Mouse (Mus musculus) natural killer cell, adult 2 months (primary cell): ENCODE measurements around the gene Pla2r1.

Experiments used
- DNase-seq, 2 experiments: peaks; one replicate each; pipeline ENCODE4 v3.0.0; 2022; ENCODE audit warnings: low spot score in 2 of 2

Pla2r1 gene

GRCm38 (mm10) chr2:60404763-60405162 is 148.3 kb downstream of the Pla2r1 start:
- DNase-seq, result no peak

- DNase-seq, result no peak
Observed at GRCm38 (mm10) chr2:60401694-60402093, 151.4 kb downstream of the Pla2r1 start.

- no peak for DNase-seq
Observed at GRCm38 (mm10) chr2:60393786-60394185, 159.3 kb downstream of the Pla2r1 start.

- no peak for DNase-seq
Observed at GRCm38 (mm10) chr2:60392286-60392685, 160.8 kb downstream of the Pla2r1 start.

- DNase-seq, result no peak
Observed at GRCm38 (mm10) chr2:60387363-60387762, 165.7 kb downstream of the Pla2r1 start.

GRCm38 (mm10) chr2:60386835-60387234 is 166.3 kb downstream of the Pla2r1 start:
- DNase-seq, result no peak

GRCm38 (mm10) chr2:60384763-60385085 is 168.4 kb downstream of the Pla2r1 start:
- DNase-seq, result no peak

- no peak for DNase-seq
Observed at GRCm38 (mm10) chr2:60384083-60384762, 168.9 kb downstream of the Pla2r1 start.

- peak; percentile 78 to 81 for DNase-seq
Observed at GRCm38 (mm10) chr2:60382858-60383669, 170.0 kb downstream of the Pla2r1 start, which contains the start of gene Ly75. TSS of gene Ly75 (minus strand) at chr2:60383303.

GRCm38 (mm10) chr2:60382346-60382745 is 170.8 kb downstream of the Pla2r1 start:
- DNase-seq, result peak; percentile 25 to 32

- no peak for DNase-seq
Observed at GRCm38 (mm10) chr2:60377260-60377659, 175.8 kb downstream of the Pla2r1 start.

GRCm38 (mm10) chr2:60375608-60376107 is 177.4 kb downstream of the Pla2r1 start:
- DNase-seq, result no peak

- DNase-seq, result no peak
Observed at GRCm38 (mm10) chr2:60375126-60375525, 178.0 kb downstream of the Pla2r1 start.

- DNase-seq, result no peak
Observed at GRCm38 (mm10) chr2:60370188-60370587, 182.9 kb downstream of the Pla2r1 start.

- no peak for DNase-seq
Observed at GRCm38 (mm10) chr2:60369454-60369853, 183.7 kb downstream of the Pla2r1 start.

GRCm38 (mm10) chr2:60367871-60368270 is 185.2 kb downstream of the Pla2r1 start:
- no peak for DNase-seq
